ENCODE assay signal across 27 mouse cellular contexts in the genomic region with DNA sequence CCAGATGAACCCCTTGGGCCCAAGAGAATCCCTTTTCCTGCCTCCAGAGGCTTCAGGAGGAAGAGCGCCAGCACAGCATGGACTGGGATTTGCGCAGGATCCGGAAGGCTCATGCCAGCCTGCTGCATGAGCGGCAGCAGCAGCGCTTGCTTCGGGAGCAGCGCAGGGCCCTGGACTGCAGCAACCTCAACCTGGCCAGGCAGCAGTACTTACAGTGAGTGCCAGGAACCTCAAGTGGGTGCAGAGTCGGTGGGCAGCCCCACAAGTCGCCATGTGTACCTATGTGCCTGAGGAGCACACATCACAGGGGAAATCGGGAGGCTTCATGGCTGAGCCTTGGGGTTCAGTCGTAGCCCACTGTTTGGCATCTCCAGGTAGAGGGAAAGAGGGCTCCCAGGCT. TPM values are rescaled to one million over a fixed set of nuclear protein-coding genes. Genes with fewer than 3 reads are reported as not detected.
DNase-seq lines count a peak whose midpoint lies in the region; ATAC-seq lines count a peak whose summit lies in the region.
"Had no signal": no experiment of that assay in that cellular context is flagged by ENCODE, and none has a peak within 500 bp of the region (broad histone marks: within the 10 kb centered on the region; RNA-seq: fewer than 3 reads in every experiment).

No protein-coding gene starts in this region.

- no peaks in the 10 kb centered on the region for H3K36me3 ChIP-seq in forebrain, embryonic 11.5 days (ENCODE audit: control insufficient read depth, insufficient read depth, low read length)
- no peaks in the 10 kb centered on the region for H3K36me3 ChIP-seq in forebrain, embryonic 15.5 days
- no peaks in the 10 kb centered on the region for H3K36me3 ChIP-seq in heart, embryonic 11.5 days (ENCODE audit: control insufficient read depth, insufficient read depth, low read length)
- no peaks in the 10 kb centered on the region for H3K36me3 ChIP-seq in limb, embryonic 11.5 days (ENCODE audit: control insufficient read depth, insufficient read depth, low read length)
- H3K36me3 ChIP-seq in limb, embryonic 10.5 days, result no peaks in the 10 kb centered on the region
- H3K36me3 ChIP-seq in neural tube, embryonic 15.5 days, result no peaks in the 10 kb centered on the region
- H3K36me3 ChIP-seq: embryonic facial prominence, embryonic 15.5 days; forebrain, embryonic 12.5 days; hindbrain, embryonic 10.5 days had no signal

- DNase-seq in forebrain, embryonic 11.5 days (ENCODE audit: low spot score), result peak; percentile 35
- peak; percentile 3 for DNase-seq in heart, postnatal 4 days
- DNase-seq in limb, embryonic 11.5 days (ENCODE audit: low spot score), result peak; percentile 19
- no peak for DNase-seq in limb, embryonic 10.5 days (ENCODE audit: low spot score)
- DNase-seq in neural tube, embryonic 10.5 days (ENCODE audit: extremely low spot score, low spot score), result peak; percentile 8
- DNase-seq: cerebellum, adult 11 months; cerebellum, adult 8-10 months; cerebellum, postnatal 14 days; embryo, embryonic 11 days; gastrocnemius, adult 2 months; gastrocnemius, postnatal 25 days; heart, postnatal 14 days had no signal

- no peak for ATAC-seq in forebrain, embryonic 11.5 days (replicated peaks; ENCODE audit: low FRiP score)
- no peak for ATAC-seq in forebrain, embryonic 15.5 days (replicated peaks)
- ATAC-seq in heart, embryonic 11.5 days (replicated peaks; ENCODE audit: insufficient number of reproducible peaks, low FRiP score, low TSS enrichment), result no peak
- no peak for ATAC-seq in limb, embryonic 11.5 days (ENCODE audit: insufficient number of reproducible peaks, low FRiP score, low TSS enrichment, low read depth)
- no peak for ATAC-seq in neural tube, embryonic 15.5 days (ENCODE audit: low FRiP score)

- H3K4me1 ChIP-seq in forebrain, embryonic 11.5 days (replicated peaks; ENCODE audit: control insufficient read depth, insufficient read depth, low read length), result no peaks in the 10 kb centered on the region
- H3K4me1 ChIP-seq in forebrain, embryonic 15.5 days, result no peaks in the 10 kb centered on the region
- no peaks in the 10 kb centered on the region for H3K4me1 ChIP-seq in heart, embryonic 11.5 days (ENCODE audit: control insufficient read depth, insufficient read depth, low read length)
- H3K4me1 ChIP-seq in limb, embryonic 11.5 days (ENCODE audit: control insufficient read depth, insufficient read depth, low read length), result no peaks in the 10 kb centered on the region
- H3K4me1 ChIP-seq in limb, embryonic 10.5 days, result peaks cover 11% of the 10 kb centered on the region
- H3K4me1 ChIP-seq in neural tube, embryonic 15.5 days, result no peaks in the 10 kb centered on the region
- H3K4me1 ChIP-seq: embryonic facial prominence, embryonic 15.5 days; forebrain, embryonic 12.5 days had no signal

- no peak overlapping the region for H3K9ac ChIP-seq in forebrain, embryonic 11.5 days (ENCODE audit: low read length)
- no peak overlapping the region for H3K9ac ChIP-seq in forebrain, embryonic 15.5 days (replicated peaks)
- H3K9ac ChIP-seq in heart, embryonic 11.5 days (ENCODE audit: low read depth, low read length), result no peak overlapping the region
- H3K9ac ChIP-seq in limb, embryonic 11.5 days (ENCODE audit: low read length), result no peak overlapping the region
- H3K9ac ChIP-seq in neural tube, embryonic 15.5 days (replicated peaks), result no peak overlapping the region
- H3K9ac ChIP-seq: embryonic facial prominence, embryonic 15.5 days; forebrain, embryonic 12.5 days; hindbrain, embryonic 14.5 days had no signal

- no peaks in the 10 kb centered on the region for H3K9me3 ChIP-seq in forebrain, embryonic 11.5 days (ENCODE audit: control insufficient read depth, low read length)
- no peaks in the 10 kb centered on the region for H3K9me3 ChIP-seq in forebrain, embryonic 15.5 days
- no peaks in the 10 kb centered on the region for H3K9me3 ChIP-seq in heart, embryonic 11.5 days (replicated peaks; ENCODE audit: control insufficient read depth, low read length)
- no peaks in the 10 kb centered on the region for H3K9me3 ChIP-seq in limb, embryonic 11.5 days (ENCODE audit: control insufficient read depth, low read length)
- no peaks in the 10 kb centered on the region for H3K9me3 ChIP-seq in limb, embryonic 10.5 days (replicated peaks)
- H3K9me3 ChIP-seq in neural tube, embryonic 15.5 days (replicated peaks), result no peaks in the 10 kb centered on the region
- H3K9me3 ChIP-seq: embryonic facial prominence, embryonic 15.5 days; forebrain, embryonic 12.5 days; hindbrain, embryonic 10.5 days had no signal

- H3K27ac ChIP-seq in forebrain, embryonic 11.5 days (ENCODE audit: low read depth, low read length), result no peak overlapping the region
- H3K27ac ChIP-seq in forebrain, embryonic 15.5 days (replicated peaks), result no peak overlapping the region
- no peak overlapping the region for H3K27ac ChIP-seq in heart, embryonic 11.5 days (ENCODE audit: low read depth, low read length)
- H3K27ac ChIP-seq in limb, embryonic 11.5 days (replicated peaks; ENCODE audit: low read depth, low read length), result no peak overlapping the region
- H3K27ac ChIP-seq in limb, embryonic 10.5 days, result no peak overlapping the region
- no peak overlapping the region for H3K27ac ChIP-seq in neural tube, embryonic 15.5 days (replicated peaks)
- H3K27ac ChIP-seq: embryonic facial prominence, embryonic 15.5 days; forebrain, embryonic 12.5 days; gastrocnemius, adult 2 months; heart, adult 2 months; hindbrain, embryonic 10.5 days; hindbrain, embryonic 14.5 days had no signal

- H3K27me3 ChIP-seq in forebrain, embryonic 11.5 days (ENCODE audit: control insufficient read depth, insufficient read depth, low read length), result no peaks in the 10 kb centered on the region
- no peaks in the 10 kb centered on the region for H3K27me3 ChIP-seq in forebrain, embryonic 15.5 days
- no peaks in the 10 kb centered on the region; the same call in 1 of the 2 replicates for H3K27me3 ChIP-seq in heart, embryonic 11.5 days (ENCODE audit: control insufficient read depth, insufficient read depth, low read length)
- H3K27me3 ChIP-seq in limb, embryonic 11.5 days (ENCODE audit: control insufficient read depth, insufficient read depth, low read length), result no peaks in the 10 kb centered on the region
- no peaks in the 10 kb centered on the region for H3K27me3 ChIP-seq in limb, embryonic 10.5 days (ENCODE audit: low read depth, poor library complexity, severe bottlenecking)
- no peaks in the 10 kb centered on the region for H3K27me3 ChIP-seq in neural tube, embryonic 15.5 days (replicated peaks)
- H3K27me3 ChIP-seq: embryonic facial prominence, embryonic 15.5 days had no signal

- H3K4me2 ChIP-seq in forebrain, embryonic 11.5 days (ENCODE audit: low read depth, low read length, severe bottlenecking), result no peak overlapping the region
- no peak overlapping the region for H3K4me2 ChIP-seq in forebrain, embryonic 15.5 days (replicated peaks)
- H3K4me2 ChIP-seq in heart, embryonic 11.5 days, result no peak overlapping the region
- H3K4me2 ChIP-seq in limb, embryonic 11.5 days (ENCODE audit: low read depth, severe bottlenecking), result no peak overlapping the region
- no peak overlapping the region for H3K4me2 ChIP-seq in neural tube, embryonic 15.5 days
- H3K4me2 ChIP-seq: embryonic facial prominence, embryonic 15.5 days; forebrain, embryonic 12.5 days; hindbrain, embryonic 14.5 days had no signal

- no peak overlapping the region for H3K4me3 ChIP-seq in forebrain, embryonic 11.5 days (ENCODE audit: low read depth, low read length)
- H3K4me3 ChIP-seq in forebrain, embryonic 15.5 days, result no peak overlapping the region
- H3K4me3 ChIP-seq in heart, embryonic 11.5 days (ENCODE audit: low read depth, low read length), result no peak overlapping the region
- H3K4me3 ChIP-seq in limb, embryonic 11.5 days (ENCODE audit: low read depth, low read length), result no peak overlapping the region
- no peak overlapping the region for H3K4me3 ChIP-seq in limb, embryonic 10.5 days
- no peak overlapping the region for H3K4me3 ChIP-seq in neural tube, embryonic 15.5 days (replicated peaks)
- H3K4me3 ChIP-seq: embryonic facial prominence, embryonic 15.5 days; erythroblast, embryonic 14.5 days; forebrain, embryonic 12.5 days; gastrocnemius, adult 2 months; heart, adult 2 months; hindbrain, embryonic 10.5 days had no signal

- WGBS in forebrain, embryonic 11.5 days, result 88% methylated on average over 11 of the region's 11 CpGs
- 89% methylated on average over 11 of the region's 11 CpGs for WGBS in forebrain, embryonic 15.5 days
- 90% methylated on average over 11 of the region's 11 CpGs for WGBS in heart, embryonic 11.5 days (ENCODE audit: insufficient replicate concordance)
- whole genome bisulfite sequencing in limb, embryonic 11.5 days, result 87% methylated on average over 11 of the region's 11 CpGs
- whole genome bisulfite sequencing in limb, embryonic 10.5 days, result 89% methylated on average over 11 of the region's 11 CpGs
- 92% methylated on average over 11 of the region's 11 CpGs for WGBS in neural tube, embryonic 15.5 days

RNA-seq across cellular contexts. Expression of a gene that starts 11.3 kb away (rescaled TPM):
- polyA plus RNA-seq in forebrain, embryonic 11.5 days (2014; fragmentation: Nextera tagmentation; extraction: Ambion mirVana), result 0.47 and 0.95 TPM in 2 replicates
- 0.59 TPM in 2 replicates for polyA plus RNA-seq in forebrain, embryonic 15.5 days (2015; fragmentation: Nextera tagmentation; extraction: Ambion mirVana)
- not detected for total RNA-seq in heart, postnatal 4 days (2021)
- polyA plus RNA-seq in heart, embryonic 11.5 days (2014; fragmentation: Nextera tagmentation; extraction: Ambion mirVana), result 0.14 and 0.21 TPM in 2 replicates
- polyA plus RNA-seq in limb, embryonic 11.5 days (2014; fragmentation: Nextera tagmentation; extraction: Ambion mirVana), result 0.95 TPM in 2 replicates
- polyA plus RNA-seq in limb, embryonic 10.5 days (2016; fragmentation: Nextera tagmentation; extraction: Ambion mirVana), result 0.34 and 0.49 TPM in 2 replicates
- polyA plus RNA-seq in neural tube, embryonic 15.5 days (2015; fragmentation: Nextera tagmentation; extraction: Ambion mirVana), result 0.68 and 0.84 TPM in 2 replicates
- total RNA-seq: adrenal gland, postnatal 10 days; adrenal gland, postnatal 4 days; common myeloid progenitor, adult 5-6 weeks; gastrocnemius, adult 2 months; gastrocnemius, postnatal 25 days; heart, adult 2 months; heart, postnatal 14 days; MEL had no signal
- polyA plus RNA-seq: C2C12; erythroblast, embryonic 14.5 days; heart, embryonic 14.5 days had no signal

RNA-seq across cellular contexts. Expression of a gene that starts 11.4 kb away (rescaled TPM):
- polyA plus RNA-seq in forebrain, embryonic 11.5 days (2014; fragmentation: Nextera tagmentation; extraction: Ambion mirVana), result 0.07 and 0.12 TPM in 2 replicates
- polyA plus RNA-seq in forebrain, embryonic 15.5 days (2015; fragmentation: Nextera tagmentation; extraction: Ambion mirVana), result 0.13 and 0.15 TPM in 2 replicates
- total RNA-seq in heart, postnatal 4 days (2021), result under 1 TPM; 0.11 to 0.12 TPM
- polyA plus RNA-seq in heart, embryonic 11.5 days (2014; fragmentation: Nextera tagmentation; extraction: Ambion mirVana), result 0.11 TPM in 2 replicates
- 0.04 and 0.06 TPM in 2 replicates for polyA plus RNA-seq in limb, embryonic 11.5 days (2014; fragmentation: Nextera tagmentation; extraction: Ambion mirVana)
- 0.19 and 0.38 TPM in 2 replicates for polyA plus RNA-seq in limb, embryonic 10.5 days (2016; fragmentation: Nextera tagmentation; extraction: Ambion mirVana)
- 0.19 and 0.23 TPM in 2 replicates for polyA plus RNA-seq in neural tube, embryonic 15.5 days (2015; fragmentation: Nextera tagmentation; extraction: Ambion mirVana)
- total RNA-seq: gastrocnemius, adult 2 months; gastrocnemius, postnatal 25 days; heart, adult 2 months; MEL had no signal
- polyA plus RNA-seq: erythroblast, embryonic 14.5 days; heart, adult 2 months; hindbrain, embryonic 10.5 days had no signal
